Mouse (Mus musculus): ENCODE data around the gene Srd5a3.

GRCm38 (mm10) chr5:76149436-76149835 lies 9.4 kb downstream of the Srd5a3 start:
- TF ChIP-seq CTCF (IDR thresholded peaks at IDR 0.05; ENCODE audit: control insufficient read depth, insufficient read depth, insufficient replicate concordance, low read depth, low read length): no peak
- TF ChIP-seq POLR2A (IDR thresholded peaks at IDR 0.05; ENCODE audit: control insufficient read depth, low read depth, low read length): no peak

Data from testis, adult 2 months (tissue).